22 mouse cellular contexts compared by ENCODE assay signal in genomic region chr5:122884594-122885348, GRCm38 (mm10). TPM values are rescaled to one million over a fixed set of nuclear protein-coding genes. Genes with fewer than 3 reads are reported as not detected.
DNase-seq lines count a peak whose midpoint lies in the region; ATAC-seq and TF ChIP-seq lines count a peak whose summit lies in the region.
"Had no signal": no experiment of that assay in that cellular context is flagged by ENCODE, and none has a peak within 500 bp of the region (broad histone marks: within the 10 kb centered on the region; RNA-seq: fewer than 3 reads in every experiment).

No protein-coding gene starts in this region.

- no peak for TF ChIP-seq EP300 in stomach, postnatal 0 days (optimal IDR thresholded peaks at IDR 0.05)

- no peaks in the 10 kb centered on the region for H3K27me3 ChIP-seq in kidney, embryonic 16.5 days (ENCODE audit: insufficient read depth, low read length)
- no peaks in the 10 kb centered on the region for H3K27me3 ChIP-seq in stomach, postnatal 0 days (ENCODE audit: control insufficient read depth, insufficient read depth, low read length)
- no peaks in the 10 kb centered on the region for H3K27me3 ChIP-seq in forebrain, embryonic 11.5 days (ENCODE audit: control insufficient read depth, insufficient read depth, low read length)
- H3K27me3 ChIP-seq: forebrain, embryonic 13.5 days; hindbrain, embryonic 13.5 days had no signal

- TF ChIP-seq CTCF in stomach, postnatal 0 days (IDR thresholded peaks at IDR 0.05; ENCODE audit: low read depth) = no peak; the same call in 1 of the 2 replicates

- H3K9ac ChIP-seq in kidney, embryonic 16.5 days (replicated peaks; ENCODE audit: low read length) = no peak overlapping the region; the same call in 1 of the 2 replicates
- H3K9ac ChIP-seq in stomach, postnatal 0 days (ENCODE audit: low read length) = no peak overlapping the region
- H3K9ac ChIP-seq in forebrain, embryonic 11.5 days (ENCODE audit: low read length) = no peak overlapping the region
- H3K9ac ChIP-seq: forebrain, embryonic 13.5 days; hindbrain, embryonic 13.5 days; liver, postnatal 0 days had no signal

- H3K36me3 ChIP-seq in kidney, embryonic 16.5 days (ENCODE audit: insufficient read depth, low read length) = peaks cover 11% of the 10 kb centered on the region
- H3K36me3 ChIP-seq in stomach, postnatal 0 days (ENCODE audit: control insufficient read depth, insufficient read depth, low read length) = no peaks in the 10 kb centered on the region; the same call in 1 of the 2 replicates
- H3K36me3 ChIP-seq in forebrain, embryonic 11.5 days (ENCODE audit: control insufficient read depth, insufficient read depth, low read length) = peaks cover 2% of the 10 kb centered on the region; the same call in 1 of the 2 replicates

- ATAC-seq in kidney, embryonic 16.5 days (ENCODE audit: low FRiP score, low TSS enrichment) = no peak
- ATAC-seq in stomach, postnatal 0 days (ENCODE audit: low FRiP score, low TSS enrichment) = peak; percentile 74
- ATAC-seq in forebrain, embryonic 11.5 days (replicated peaks; ENCODE audit: low FRiP score) = no peak
- ATAC-seq: activated CD4-positive, CD25-positive, alpha-beta regulatory T cell, adult 4 months; forebrain, embryonic 13.5 days; midbrain, embryonic 16.5 days had no signal

- 44% methylated on average over 7 of the region's 7 CpGs for WGBS in kidney, embryonic 16.5 days
- WGBS in stomach, postnatal 0 days = 50% methylated on average over 7 of the region's 7 CpGs
- 93% methylated on average over 7 of the region's 7 CpGs for WGBS in forebrain, embryonic 11.5 days

- H3K27ac ChIP-seq in kidney, embryonic 16.5 days (ENCODE audit: low read length) = peak overlapping the region; percentile 25; the same call in 1 of the 2 replicates
- H3K27ac ChIP-seq in stomach, postnatal 0 days (replicated peaks) = no peak overlapping the region
- no peak overlapping the region for H3K27ac ChIP-seq in forebrain, embryonic 11.5 days (ENCODE audit: low read depth, low read length)
- H3K27ac ChIP-seq: forebrain, embryonic 13.5 days; hindbrain, embryonic 13.5 days; layer of hippocampus, adult 2 months; macrophage had no signal

- no peak overlapping the region for H3K4me2 ChIP-seq in kidney, embryonic 16.5 days (replicated peaks; ENCODE audit: low read depth, low read length)
- no peak overlapping the region for H3K4me2 ChIP-seq in stomach, postnatal 0 days (replicated peaks; ENCODE audit: low read depth)
- H3K4me2 ChIP-seq in forebrain, embryonic 11.5 days (ENCODE audit: low read depth, low read length, severe bottlenecking) = no peak overlapping the region
- H3K4me2 ChIP-seq: forebrain, embryonic 13.5 days; hindbrain, embryonic 13.5 days had no signal

- no peak overlapping the region for H3K4me3 ChIP-seq in kidney, embryonic 16.5 days (ENCODE audit: low read length)
- no peak overlapping the region for H3K4me3 ChIP-seq in stomach, postnatal 0 days (ENCODE audit: low read depth, low read length)
- H3K4me3 ChIP-seq in forebrain, embryonic 11.5 days (ENCODE audit: low read depth, low read length) = no peak overlapping the region
- H3K4me3 ChIP-seq: forebrain, embryonic 13.5 days; hindbrain, embryonic 13.5 days; layer of hippocampus, adult 2 months had no signal

- H3K4me1 ChIP-seq in kidney, embryonic 16.5 days (ENCODE audit: insufficient read depth, low read length) = peaks cover 44% of the 10 kb centered on the region
- no peaks in the 10 kb centered on the region; the same call in 1 of the 2 replicates for H3K4me1 ChIP-seq in stomach, postnatal 0 days (replicated peaks; ENCODE audit: control insufficient read depth, insufficient read depth)
- H3K4me1 ChIP-seq in forebrain, embryonic 11.5 days (replicated peaks; ENCODE audit: control insufficient read depth, insufficient read depth, low read length) = no peaks in the 10 kb centered on the region

- peak; percentile 62 for DNase-seq in adrenal gland, adult 2 months
- DNase-seq in adrenal gland, adult 8-10 months = no peak
- DNase-seq in kidney, adult 18-20 months = no peak
- DNase-seq in gonadal fat pad, adult 2 months (ENCODE audit: low read depth) = peak; percentile 97
- DNase-seq in stomach, postnatal 0 days (ENCODE audit: low spot score) = peak; percentile 40
- no peak for DNase-seq in forebrain, embryonic 11.5 days (ENCODE audit: low spot score)
- no peak for DNase-seq in retina, postnatal 1 day
- DNase-seq: cerebellum, adult 11 months; cerebellum, postnatal 14 days; heart, adult 11 months; heart, postnatal 36 days; kidney, postnatal 10 days; liver, postnatal 0 days; thymus, postnatal 14 days had no signal

- H3K9me3 ChIP-seq in kidney, embryonic 16.5 days (ENCODE audit: low read length) = no peaks in the 10 kb centered on the region
- no peaks in the 10 kb centered on the region for H3K9me3 ChIP-seq in stomach, postnatal 0 days (ENCODE audit: control insufficient read depth, low read length)
- no peaks in the 10 kb centered on the region for H3K9me3 ChIP-seq in forebrain, embryonic 11.5 days (ENCODE audit: control insufficient read depth, low read length)
- H3K9me3 ChIP-seq: forebrain, embryonic 13.5 days; G1E; hindbrain, embryonic 13.5 days had no signal

RNA-seq across cellular contexts. Expression of gene Rnf34, which starts 34.9 kb away (rescaled TPM):
- total RNA-seq in adrenal gland, adult 2 months (2021) = 10 to 100 TPM; 17.9 to 33.8 TPM
- 3.7 and 4.4 TPM in 2 replicates for polyA plus RNA-seq in adrenal gland, adult 2 months (2012; rRNA removed)
- 10 to 100 TPM; 18.5 to 34.4 (median 27.0) TPM for total RNA-seq in adrenal gland, adult 8-10 months (2022)
- 42.3 and 42.7 TPM in 2 replicates for polyA plus RNA-seq in kidney, embryonic 16.5 days (2015; fragmentation: Nextera tagmentation; extraction: Ambion mirVana)
- 16.5 and 17.5 TPM in 2 replicates for polyA plus RNA-seq in gonadal fat pad, adult 2 months (2012; rRNA removed)
- 16.9 and 19.1 TPM in 2 replicates for polyA plus RNA-seq in stomach, postnatal 0 days (2015; fragmentation: Nextera tagmentation; extraction: Ambion mirVana)
- 51.1 and 53.2 TPM in 2 replicates for polyA plus RNA-seq in forebrain, embryonic 11.5 days (2014; fragmentation: Nextera tagmentation; extraction: Ambion mirVana)

Comparison
In these comparisons a context has a peak if more than half of its experiments do, and no peak if none do; other contexts are left out.
1. DNase-seq: peak in adrenal gland, adult 2 months (single experiment), gonadal fat pad, adult 2 months (single experiment) and stomach, postnatal 0 days (single experiment); none in adrenal gland, adult 8-10 months (single experiment), kidney, adult 18-20 months (single experiment), forebrain, embryonic 11.5 days (single experiment) and retina, postnatal 1 day (single experiment).